Mouse (Mus musculus): ENCODE measurements around the gene Frmd5. TPM values are rescaled to one million over a fixed set of nuclear protein-coding genes. Genes with fewer than 3 reads are reported as not detected.

Frmd5 gene
- total and polyA plus RNA-seq, 2 experiments from 2014 or later: 14.6 to 39.7 TPM

- 84% methylated on average over 4 of the region's 4 CpGs for WGBS
- no peak for ATAC-seq
- TF ChIP-seq CTCF (IDR thresholded peaks at IDR 0.05; ENCODE audit: low read depth): no peak
Measured at GRCm38 (mm10) chr2:121668256-121668655, 138.6 kb downstream of the Frmd5 start.

GRCm38 (mm10) chr2:121661160-121661502 lies 145.8 kb downstream of the Frmd5 start:
- Histone ChIP-seq H3K27me3 (ENCODE audit: insufficient read depth, low read length) (no peaks in the 10 kb centered on the region), H3K4me2 (ENCODE audit: low read depth, low read length) (no peak overlapping the region), H3K4me1 (ENCODE audit: insufficient read depth, low read length) (peaks cover 10% of the 10 kb centered on the region; the same call in 1 of the 2 replicates), H3K9me3 (ENCODE audit: low read length) (no peaks in the 10 kb centered on the region), H3K9ac (replicated peaks; ENCODE audit: low read length) (no peak overlapping the region), H3K4me3 (ENCODE audit: low read length) (no peak overlapping the region), H3K36me3 (ENCODE audit: insufficient read depth, low read length) (no peaks in the 10 kb centered on the region), H3K27ac (no peak overlapping the region)
- no peak for TF ChIP-seq CTCF (IDR thresholded peaks at IDR 0.05; ENCODE audit: low read depth)
- ATAC-seq: no peak
- peak; percentile 37 for DNase-seq (ENCODE audit: low spot score)
- 25% methylated on average over 4 of the region's 4 CpGs for WGBS

More at GRCm38 (mm10) chr2:121668256-121668655, 138.6 kb downstream of the Frmd5 start:
- no peaks in the 10 kb centered on the region for H3K27me3 ChIP-seq (ENCODE audit: insufficient read depth, low read length)
- no peak overlapping the region for H3K4me2 ChIP-seq (ENCODE audit: low read depth, low read length)
- no peak for DNase-seq (ENCODE audit: low spot score)
- no peak overlapping the region for H3K27ac ChIP-seq
- no peak overlapping the region for H3K4me3 ChIP-seq (ENCODE audit: low read length)
- no peaks in the 10 kb centered on the region for H3K4me1 ChIP-seq (ENCODE audit: insufficient read depth, low read length)
- no peaks in the 10 kb centered on the region for H3K36me3 ChIP-seq (ENCODE audit: insufficient read depth, low read length)
- no peak overlapping the region for H3K9ac ChIP-seq (replicated peaks; ENCODE audit: low read length)
- H3K9me3 ChIP-seq (ENCODE audit: low read length): no peaks in the 10 kb centered on the region

- Histone ChIP-seq H3K4me1 (ENCODE audit: insufficient read depth, low read length) (peaks cover 10% of the 10 kb centered on the region; the same call in 1 of the 2 replicates), H3K4me3 (ENCODE audit: low read length) (no peak overlapping the region), H3K9ac (replicated peaks; ENCODE audit: low read length) (no peak overlapping the region), H3K4me2 (ENCODE audit: low read depth, low read length) (no peak overlapping the region), H3K27me3 (ENCODE audit: insufficient read depth, low read length) (no peaks in the 10 kb centered on the region), H3K9me3 (ENCODE audit: low read length) (no peaks in the 10 kb centered on the region), H3K36me3 (ENCODE audit: insufficient read depth, low read length) (no peaks in the 10 kb centered on the region), H3K27ac (peak overlapping the region; percentile 60; the same call in 1 of the 2 replicates)
- no peak for TF ChIP-seq CTCF (IDR thresholded peaks at IDR 0.05; ENCODE audit: low read depth)
- no peak for ATAC-seq
- DNase-seq (ENCODE audit: low spot score): peak; percentile 40
- 53% methylated on average over 6 of the region's 6 CpGs for WGBS
Measured at GRCm38 (mm10) chr2:121660461-121661159, 146.3 kb downstream of the Frmd5 start.

GRCm38 (mm10) chr2:121659350-121659749 lies 147.5 kb downstream of the Frmd5 start:
- H3K36me3 ChIP-seq (ENCODE audit: insufficient read depth, low read length): no peaks in the 10 kb centered on the region
- no peak overlapping the region for H3K4me3 ChIP-seq (ENCODE audit: low read length)
- H3K4me2 ChIP-seq (ENCODE audit: low read depth, low read length): no peak overlapping the region
- WGBS: 83% methylated on average over 4 of the region's 4 CpGs
- no peak overlapping the region for H3K9ac ChIP-seq (replicated peaks; ENCODE audit: low read length)
- no peaks in the 10 kb centered on the region for H3K9me3 ChIP-seq (ENCODE audit: low read length)
- ATAC-seq (no peak), DNase-seq (ENCODE audit: low spot score) (no peak)
- H3K27ac ChIP-seq: no peak overlapping the region
- peaks cover 10% of the 10 kb centered on the region; the same call in 1 of the 2 replicates for H3K4me1 ChIP-seq (ENCODE audit: insufficient read depth, low read length)
- no peaks in the 10 kb centered on the region for H3K27me3 ChIP-seq (ENCODE audit: insufficient read depth, low read length)
- TF ChIP-seq CTCF (IDR thresholded peaks at IDR 0.05; ENCODE audit: low read depth): no peak

- TF ChIP-seq CTCF (IDR thresholded peaks at IDR 0.05; ENCODE audit: low read depth): no peak
- 72% methylated on average over 5 of the region's 5 CpGs for WGBS
- no peak for DNase-seq (ENCODE audit: low spot score)
- Histone ChIP-seq H3K36me3 (ENCODE audit: insufficient read depth, low read length) (no peaks in the 10 kb centered on the region), H3K4me1 (ENCODE audit: insufficient read depth, low read length) (peaks cover 10% of the 10 kb centered on the region; the same call in 1 of the 2 replicates), H3K27me3 (ENCODE audit: insufficient read depth, low read length) (no peaks in the 10 kb centered on the region), H3K27ac (no peak overlapping the region), H3K4me2 (ENCODE audit: low read depth, low read length) (no peak overlapping the region), H3K9me3 (ENCODE audit: low read length) (no peaks in the 10 kb centered on the region), H3K4me3 (ENCODE audit: low read length) (no peak overlapping the region), H3K9ac (replicated peaks; ENCODE audit: low read length) (no peak overlapping the region)
- no peak for ATAC-seq
Measured at GRCm38 (mm10) chr2:121658123-121658767, 148.6 kb downstream of the Frmd5 start.

- Histone ChIP-seq H3K27me3 (ENCODE audit: insufficient read depth, low read length) (no peaks in the 10 kb centered on the region), H3K9ac (replicated peaks; ENCODE audit: low read length) (no peak overlapping the region), H3K4me1 (ENCODE audit: insufficient read depth, low read length) (peaks cover 8% of the 10 kb centered on the region; the same call in 1 of the 2 replicates), H3K9me3 (ENCODE audit: low read length) (no peaks in the 10 kb centered on the region), H3K36me3 (ENCODE audit: insufficient read depth, low read length) (no peaks in the 10 kb centered on the region), H3K4me3 (ENCODE audit: low read length) (no peak overlapping the region), H3K4me2 (ENCODE audit: low read depth, low read length) (no peak overlapping the region), H3K27ac (no peak overlapping the region)
- DNase-seq (ENCODE audit: low spot score): no peak
- WGBS: 65% methylated on average over 6 of the region's 6 CpGs
- no peak for ATAC-seq
- no peak for TF ChIP-seq CTCF (IDR thresholded peaks at IDR 0.05; ENCODE audit: low read depth)
Measured at GRCm38 (mm10) chr2:121655966-121656365, 150.9 kb downstream of the Frmd5 start.

- Histone ChIP-seq H3K4me2 (ENCODE audit: low read depth, low read length) (no peak overlapping the region), H3K27me3 (ENCODE audit: insufficient read depth, low read length) (no peaks in the 10 kb centered on the region), H3K27ac (no peak overlapping the region), H3K4me3 (ENCODE audit: low read length) (no peak overlapping the region), H3K9me3 (ENCODE audit: low read length) (no peaks in the 10 kb centered on the region), H3K9ac (replicated peaks; ENCODE audit: low read length) (no peak overlapping the region), H3K36me3 (ENCODE audit: insufficient read depth, low read length) (no peaks in the 10 kb centered on the region), H3K4me1 (ENCODE audit: insufficient read depth, low read length) (0 out of 2 replicates have a peak, but pooled peaks cover 2% of the 10 kb centered on the region)
- WGBS: 69% methylated on average over 8 of the region's 8 CpGs
- peak; percentile 33 for DNase-seq (ENCODE audit: low spot score)
- no peak for ATAC-seq
- no peak for TF ChIP-seq CTCF (IDR thresholded peaks at IDR 0.05; ENCODE audit: low read depth)
Measured at GRCm38 (mm10) chr2:121655106-121655505, 151.8 kb downstream of the Frmd5 start.

Data from hindbrain, postnatal 0 days (tissue).